Mouse (Mus musculus) liver, embryonic 14.5 days (tissue): ENCODE measurements around the gene Sema5a. TPM values are rescaled to one million over a fixed set of nuclear protein-coding genes. Genes with fewer than 3 reads are reported as not detected.

Experiments
- ATAC-seq: fragments of 200-750 bp; cut with Nextera tagmentation; 2 replicates; pipeline ENCODE4 v1.8.0; 2017; ENCODE audit warnings: moderate number of reproducible peaks, mild to moderate bottlenecking, moderate library complexity; ENCODE audit not compliant: insufficient read depth
- DNase-seq, 3 experiments: peaks; one replicate each; pipeline ENCODE4 v3.0.0-alpha.2; 2012 to 2013; ENCODE audit warnings: low read depth in 3 of 3, low spot score in 3 of 3
- H3K27ac ChIP-seq: fragments of 300-500 bp; sonication (generic); 2 replicates; pipeline ENCODE4 v1.5.1; 2014; ENCODE audit warnings: moderate library complexity, mild to moderate bottlenecking, control low read depth, inconsistent platforms
- H3K27me3 ChIP-seq: fragments of 300-500 bp; sonication (generic); 2 replicates; pipeline ENCODE4 v1.6.1; 2014; ENCODE audit warnings: mild to moderate bottlenecking, low read length, moderate library complexity; ENCODE audit not compliant: control insufficient read depth, insufficient read depth
- H3K36me3 ChIP-seq: fragments of 300-500 bp; sonication (generic); replicated peaks from 2 replicates; pipeline ENCODE4 v1.6.1; 2014; ENCODE audit warnings: low read depth; ENCODE audit not compliant: control insufficient read depth, insufficient read depth
- H3K4me1 ChIP-seq, 2 experiments: fragments of 200-500 bp in 1 of 2; fragments of 300-500 bp in 1 of 2; sonication (generic) in 1 of 2; replicated peaks; 2 replicates each; pipeline ENCODE4 v1.6.1; 2012 to 2014; ENCODE audit warnings: antibody characterized with exemption in 1 of 2, inconsistent platforms in 1 of 2, low read length in 1 of 2; ENCODE audit not compliant: control insufficient read depth in 2 of 2, insufficient read depth in 2 of 2
- H3K4me2 ChIP-seq: fragments of 300-500 bp; sonication (generic); 2 replicates; pipeline ENCODE4 v1.6.1; 2014; ENCODE audit warnings: low read depth, mild to moderate bottlenecking, control low read depth, moderate library complexity
- H3K4me3 ChIP-seq, 2 experiments: fragments of 200-500 bp in 1 of 2; fragments of 300-500 bp in 1 of 2; sonication (generic) in 1 of 2; 2 replicates each; pipeline ENCODE4 v1.5.1; 2012 to 2014; ENCODE audit warnings: low read depth in 2 of 2, low read length in 2 of 2, mild to moderate bottlenecking in 2 of 2, control low read depth in 1 of 2, inconsistent platforms in 1 of 2, moderate library complexity in 1 of 2; ENCODE audit not compliant: insufficient read depth in 1 of 2
- H3K9ac ChIP-seq: fragments of 300-500 bp; sonication (generic); replicated peaks from 2 replicates; pipeline ENCODE4 v1.6.1; 2014; ENCODE audit warnings: mild to moderate bottlenecking, control low read depth, moderate library complexity
- H3K9me3 ChIP-seq: fragments of 300-500 bp; sonication (generic); 2 replicates; pipeline ENCODE4 v1.6.1; 2016; ENCODE audit warnings: low read length, mixed read lengths; ENCODE audit not compliant: control insufficient read depth
- CTCF ChIP-seq: IDR thresholded peaks from 2 replicates; pipeline ENCODE4 v1.5.1; 2016; ENCODE audit warnings: antibody characterized with exemption, low read depth, control low read depth
- EP300 ChIP-seq: IDR thresholded peaks from 2 replicates; pipeline ENCODE4 v1.6.1; 2016; ENCODE audit warnings: antibody characterized with exemption, low read depth
- WGBS: fragments of 180-500 bp; shearing (Covaris S2); extraction: QIAGEN DNeasy Blood & Tissue Kit; methylation state at CpG from one replicate; pipeline ENCODE4 v1.1.7; 2014; ENCODE audit not compliant: insufficient replicate concordance; 5-methylcytosine and 5-hydroxymethylcytosine counted together
- polyA plus RNA-seq, 2 experiments: library from polyadenylated mRNA; depleted of rRNA in 1 of 2; stranded (reverse) in 1 of 2; unstranded in 1 of 2; fragments of >200 nt; fragmentation: Nextera tagmentation in 1 of 2; extraction: Ambion mirVana in 1 of 2; gene quantifications; 2 replicates each; pipeline versions ENCODE4 v1.2.1 to v1.2.3; 2012 to 2014

Gene Sema5a
- polyA plus RNA-seq, 2 experiments = 0.29 to 0.35 TPM

DNA sequence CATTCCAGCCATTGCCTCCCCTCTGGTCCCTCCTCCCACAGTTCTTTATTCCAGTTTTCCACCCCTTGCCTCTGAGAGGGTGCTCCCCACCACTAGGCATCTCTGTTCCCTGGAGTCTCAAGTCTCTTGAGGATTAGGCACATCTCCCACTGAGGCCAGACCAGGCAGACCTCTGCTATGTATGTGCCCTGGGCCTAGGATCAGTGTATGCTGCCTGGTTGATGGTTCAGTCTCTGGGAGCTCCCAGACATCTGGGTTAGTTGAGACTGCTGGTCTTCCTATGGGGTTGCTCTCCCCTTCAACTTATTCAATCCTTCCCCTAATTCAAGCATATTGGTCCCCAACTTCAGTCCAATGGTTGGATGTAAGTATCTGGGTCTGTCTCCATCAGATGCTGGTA, 189.7 kb downstream of the Sema5a start:
- no peak for TF ChIP-seq CTCF
- no peak for TF ChIP-seq EP300
- no peaks in the 10 kb centered on the region for H3K27me3 ChIP-seq
- H3K9ac ChIP-seq = no peak overlapping the region
- no peaks in the 10 kb centered on the region for H3K9me3 ChIP-seq
- H3K27ac ChIP-seq = no peak overlapping the region
- no peak overlapping the region for H3K4me2 ChIP-seq
- ATAC-seq = no peak
- H3K4me1 ChIP-seq = no peaks in the 10 kb centered on the region
- H3K36me3 ChIP-seq = no peaks in the 10 kb centered on the region
- DNase-seq = no peak
- no peak overlapping the region for H3K4me3 ChIP-seq

DNA sequence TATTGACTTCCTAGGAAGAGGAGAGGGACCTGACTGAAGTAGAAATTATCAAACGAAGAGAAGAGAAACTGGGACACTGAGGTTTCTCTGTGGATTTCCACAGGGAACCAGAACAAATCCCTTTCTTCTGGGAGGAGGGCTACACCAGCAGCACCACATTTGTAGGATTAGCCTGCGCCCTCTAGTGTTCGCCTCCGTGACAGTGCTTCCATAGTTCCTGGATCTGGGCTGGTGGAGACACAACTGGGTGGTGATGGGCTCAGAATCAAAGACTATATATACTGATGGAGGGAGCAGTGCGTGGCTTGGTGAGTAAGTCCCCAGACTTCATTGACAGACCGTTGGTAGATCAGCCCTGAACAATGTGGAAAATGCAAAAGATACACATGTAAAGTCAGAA, 193.0 kb downstream of the Sema5a start:
- ATAC-seq = no peak
- Histone ChIP-seq H3K27me3 (no peaks in the 10 kb centered on the region), H3K4me2 (no peak overlapping the region), H3K4me3 (no peak overlapping the region), H3K4me1 (no peaks in the 10 kb centered on the region), H3K9ac (no peak overlapping the region), H3K9me3 (no peaks in the 10 kb centered on the region), H3K36me3 (no peaks in the 10 kb centered on the region), H3K27ac (no peak overlapping the region)
- TF ChIP-seq CTCF (peak; percentile 71), EP300 (no peak)
- WGBS = 10% methylated on average over 6 of the region's 6 CpGs
- DNase-seq = peak in 2 of 3 experiments; percentile 1 to 3

DNA sequence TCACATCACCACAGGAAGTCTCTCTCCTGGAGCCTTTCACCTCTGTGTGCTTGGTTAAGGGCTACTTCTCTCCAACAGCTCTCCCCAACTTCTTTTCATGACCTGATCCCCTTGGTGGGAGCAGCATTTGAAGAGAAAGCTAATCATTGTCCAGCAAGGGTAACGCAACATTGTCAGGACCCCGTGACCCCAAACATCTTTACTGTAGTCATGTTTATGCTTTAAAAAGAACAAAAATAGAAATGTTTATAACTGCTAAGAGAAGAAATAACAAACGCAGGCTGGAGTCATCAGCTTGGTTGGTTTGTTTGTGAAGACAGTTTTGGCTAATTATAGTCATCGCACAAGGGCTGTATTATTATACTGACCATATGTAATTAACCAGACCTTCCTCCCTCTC, 198.1 kb downstream of the Sema5a start:
- Histone ChIP-seq H3K4me3 (no peak overlapping the region), H3K4me2 (no peak overlapping the region), H3K9ac (no peak overlapping the region), H3K9me3 (no peaks in the 10 kb centered on the region), H3K4me1 (no peaks in the 10 kb centered on the region), H3K27me3 (no peaks in the 10 kb centered on the region), H3K27ac (no peak overlapping the region), H3K36me3 (no peaks in the 10 kb centered on the region)
- no peak for ATAC-seq
- 65% methylated on average over 4 of the region's 4 CpGs for WGBS
- TF ChIP-seq CTCF (no peak), EP300 (no peak)
- DNase-seq = no peak

DNA sequence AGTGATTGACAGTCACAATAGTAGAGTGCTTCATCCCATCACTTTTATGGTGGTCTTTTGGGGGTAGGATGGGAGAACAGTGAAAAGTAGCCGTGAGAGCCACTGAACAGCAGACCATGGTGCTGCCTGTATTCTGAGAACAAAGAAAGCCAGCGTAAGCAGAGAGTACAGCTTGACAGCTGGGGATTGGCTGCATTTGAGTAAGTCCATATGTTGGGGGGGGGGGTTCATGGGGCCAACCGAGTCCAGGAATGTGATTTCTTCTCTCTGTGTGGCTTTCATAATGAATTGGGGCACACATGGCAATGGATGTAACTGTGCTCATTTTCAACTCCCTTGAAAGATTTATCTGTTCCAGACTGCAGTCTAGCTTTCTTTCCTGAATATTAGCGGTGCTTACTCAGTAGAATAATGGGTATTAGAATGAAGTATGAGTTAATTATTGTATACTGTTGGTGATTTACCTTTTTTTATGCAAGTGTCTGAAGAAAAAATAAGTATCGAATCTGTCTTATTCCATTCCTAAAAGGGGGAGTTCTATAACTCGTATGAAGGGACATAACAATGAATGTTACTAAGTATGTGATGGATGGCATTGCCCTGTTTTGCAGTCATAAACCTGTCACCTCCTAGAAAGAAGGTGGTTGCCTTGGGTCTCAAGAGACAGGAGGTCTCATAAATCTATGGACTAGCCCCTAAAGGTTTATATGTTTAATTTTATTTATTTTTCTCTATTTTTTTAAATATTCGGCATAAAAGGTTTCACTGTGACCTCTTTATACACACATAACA, 203.1 kb downstream of the Sema5a start:
- Histone ChIP-seq H3K27me3 (no peaks in the 10 kb centered on the region), H3K9me3 (no peaks in the 10 kb centered on the region), H3K27ac (no peak overlapping the region), H3K4me3 (no peak overlapping the region), H3K36me3 (no peaks in the 10 kb centered on the region), H3K4me1 (no peaks in the 10 kb centered on the region), H3K9ac (no peak overlapping the region), H3K4me2 (no peak overlapping the region)
- TF ChIP-seq CTCF = no peak
- no peak for TF ChIP-seq EP300
- 58% methylated on average over 7 of the region's 7 CpGs for WGBS
- DNase-seq (no peak), ATAC-seq (no peak)

DNA sequence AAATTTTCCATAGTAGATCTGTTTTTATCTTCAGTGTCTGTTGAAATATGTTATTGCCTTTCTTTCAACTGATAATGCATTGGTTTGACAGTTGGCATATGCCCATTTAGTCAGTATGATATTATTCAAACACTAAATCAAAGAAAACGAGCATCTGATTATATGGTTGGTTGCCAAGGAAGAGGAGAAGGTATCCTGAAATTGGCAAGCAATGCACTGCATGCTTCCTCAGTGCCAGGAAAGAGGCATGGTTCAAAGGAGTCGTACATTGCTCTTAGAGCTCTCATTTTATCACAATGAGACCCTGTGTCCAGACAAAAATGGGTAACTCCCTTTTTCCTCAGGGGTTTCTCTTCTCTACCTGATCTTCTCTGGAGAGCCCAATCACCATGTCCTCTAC, 214.4 kb downstream of the Sema5a start:
- 25% methylated on average over 2 of the region's 2 CpGs for WGBS
- no peak overlapping the region for H3K4me3 ChIP-seq
- H3K27ac ChIP-seq = no peak overlapping the region
- no peaks in the 10 kb centered on the region for H3K36me3 ChIP-seq
- TF ChIP-seq EP300 = no peak
- TF ChIP-seq CTCF = no peak
- no peaks in the 10 kb centered on the region for H3K27me3 ChIP-seq
- no peak overlapping the region for H3K9ac ChIP-seq
- DNase-seq = no peak
- H3K4me1 ChIP-seq = no peaks in the 10 kb centered on the region
- H3K4me2 ChIP-seq = no peak overlapping the region
- ATAC-seq = no peak
- no peaks in the 10 kb centered on the region for H3K9me3 ChIP-seq
